Mouse (Mus musculus) B cell, adult 2 months (primary cell): ENCODE results near the gene Gm28870.
"Not testable (repeated sequence)": the region's sequence is repeated elsewhere in the genome, so short reads cannot be mapped to it uniquely, and the experiment has no call there.

Source experiments
- DNase-seq, 2 experiments: peaks; one replicate each; pipeline ENCODE4 v3.0.0; 2022

The Gm28870 gene

DNA sequence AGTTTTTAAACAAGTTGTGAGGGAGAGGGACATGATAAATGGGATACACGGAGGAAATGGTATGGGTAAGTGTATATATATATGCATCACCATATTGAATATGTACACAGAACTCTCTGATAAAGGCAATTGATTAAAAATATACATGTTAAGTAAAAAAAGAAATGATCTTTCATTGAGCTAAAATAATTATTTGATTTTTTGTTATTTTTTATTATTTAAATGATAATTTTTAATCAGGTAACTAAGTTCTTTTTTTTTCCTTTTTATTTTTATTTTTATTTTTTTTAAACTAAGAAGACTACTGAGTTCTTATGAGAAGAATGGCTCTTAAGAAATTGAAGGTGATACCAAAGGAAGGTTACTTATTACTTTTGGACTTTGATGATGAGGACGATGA, at the start of gene Gm28870:
Gm28870 (plus strand) TSS at position 301 of the 400 bp plus-strand sequence.
- DNase-seq: not testable (repeated sequence)
